Mouse (Mus musculus) forebrain, postnatal 0 days (tissue): ENCODE data around the gene Orc6. TPM values are rescaled to one million over a fixed set of nuclear protein-coding genes. Genes with fewer than 3 reads are reported as not detected.

Experiments
- ATAC-seq: fragments of 200-750 bp; cut with Nextera tagmentation; 2 replicates; pipeline ENCODE4 v1.8.0; 2017; ENCODE audit warnings: mild to moderate bottlenecking, moderate library complexity
- DNase-seq: peaks from one replicate; pipeline ENCODE4 v3.0.0-alpha.2; 2015
- H3K27ac ChIP-seq: fragments of 300-500 bp; sonication (generic); 2 replicates; pipeline ENCODE4 v1.5.1; 2014; ENCODE audit warnings: low read depth, mild to moderate bottlenecking, antibody characterized with exemption, low read length, moderate library complexity, mixed read lengths
- H3K27me3 ChIP-seq: fragments of 300-500 bp; sonication (generic); 2 replicates; pipeline ENCODE4 v1.6.1; 2014; ENCODE audit warnings: mild to moderate bottlenecking, low read length, mixed read lengths; ENCODE audit not compliant: insufficient read depth
- H3K36me3 ChIP-seq: fragments of 300-500 bp; sonication (generic); 2 replicates; pipeline ENCODE4 v1.6.1; 2014; ENCODE audit warnings: mild to moderate bottlenecking, moderate library complexity; ENCODE audit not compliant: insufficient read depth
- H3K4me1 ChIP-seq: fragments of 300-500 bp; sonication (generic); 2 replicates; pipeline ENCODE4 v1.6.1; 2014; ENCODE audit warnings: antibody characterized with exemption; ENCODE audit not compliant: insufficient read depth
- H3K4me2 ChIP-seq: fragments of 300-500 bp; sonication (generic); 2 replicates; pipeline ENCODE4 v1.6.1; 2014; ENCODE audit warnings: low read depth, mild to moderate bottlenecking, moderate library complexity
- H3K4me3 ChIP-seq: fragments of 300-500 bp; sonication (generic); 2 replicates; pipeline ENCODE4 v1.5.1; 2014; ENCODE audit warnings: low read depth, low read length, mixed read lengths
- H3K9ac ChIP-seq: fragments of 300-500 bp; sonication (generic); 2 replicates; pipeline ENCODE4 v1.6.1; 2014; ENCODE audit warnings: mild to moderate bottlenecking
- H3K9me3 ChIP-seq: fragments of 300-500 bp; sonication (generic); 2 replicates; pipeline ENCODE4 v1.6.1; 2016; ENCODE audit warnings: low read length
- CTCF ChIP-seq: sonication (generic); IDR thresholded peaks from 2 replicates; pipeline ENCODE4 v1.5.1; 2016; ENCODE audit warnings: antibody characterized with exemption, control low read depth, low read depth
- WGBS: fragments of 180-500 bp; shearing (Covaris S2); extraction: QIAGEN DNeasy Blood & Tissue Kit; methylation state at CpG from one replicate; pipeline ENCODE4 v1.1.7; 2014; 5-methylcytosine and 5-hydroxymethylcytosine counted together
- polyA plus RNA-seq: library from polyadenylated mRNA; unstranded; fragments of >200 nt; fragmentation: Nextera tagmentation; extraction: Ambion mirVana; gene quantifications from 2 replicates; pipeline ENCODE4 v1.2.1, GENCODE M21; 2015
- total RNA-seq: library from RNA; depleted of rRNA; stranded (reverse); fragments of >200 nt; gene quantifications from 2 replicates; pipeline ENCODE4 v1.2.3, GENCODE M21; 2014

Gene Orc6
- total and polyA plus RNA-seq, 2 experiments from 2014 or later, result 61.8 to 62.1 TPM

DNA sequence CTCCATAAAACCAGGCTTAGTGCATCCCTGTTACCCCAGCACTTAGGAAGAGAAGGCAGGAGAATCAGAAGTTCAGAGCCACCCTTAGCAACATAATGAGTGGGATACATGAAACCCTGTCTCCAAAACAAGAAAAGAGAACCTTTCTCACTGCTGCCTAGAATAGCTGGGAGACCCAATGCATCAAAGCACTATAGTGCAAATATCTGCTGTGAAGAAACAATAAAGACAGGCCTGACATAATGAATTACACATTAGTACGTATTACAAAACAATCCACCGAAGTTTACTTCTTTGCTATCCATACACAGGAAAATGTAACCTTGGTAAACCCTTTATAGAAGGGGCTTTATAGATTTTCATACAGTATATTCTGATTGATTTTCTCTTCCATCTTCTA, 9.1 kb downstream of the Orc6 start:
- WGBS, result 92% methylated on average over 2 of the region's 2 CpGs
- ATAC-seq, result no peak
- no peak overlapping the region for H3K4me2 ChIP-seq
- DNase-seq, result no peak
- TF ChIP-seq CTCF, result no peak
- no peak overlapping the region for H3K9ac ChIP-seq
- no peaks in the 10 kb centered on the region for H3K9me3 ChIP-seq
- H3K36me3 ChIP-seq, result peaks cover 44% of the 10 kb centered on the region
- H3K27ac ChIP-seq, result no peak overlapping the region
- H3K27me3 ChIP-seq, result no peaks in the 10 kb centered on the region
- H3K4me1 ChIP-seq, result no peaks in the 10 kb centered on the region
- H3K4me3 ChIP-seq, result no peak overlapping the region

DNA sequence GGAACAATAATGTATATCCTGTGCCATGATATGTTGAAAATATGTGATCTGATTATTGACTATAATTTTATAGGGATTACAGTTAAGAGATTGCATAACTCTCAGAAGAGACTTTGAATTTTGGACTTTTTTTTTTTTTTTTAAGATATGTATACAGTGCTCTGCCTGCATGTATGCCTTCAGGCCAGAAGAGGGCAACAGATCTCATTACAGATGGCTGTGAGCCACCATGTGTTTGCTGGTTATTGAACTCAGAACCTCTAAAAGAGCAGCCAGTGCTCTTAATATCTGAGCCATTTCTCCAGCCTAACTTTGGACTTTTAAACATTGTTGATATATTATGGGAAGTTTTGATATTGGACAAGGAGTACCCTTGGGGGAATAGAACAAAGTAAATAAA, 12.3 kb downstream of the Orc6 start:
- H3K36me3 ChIP-seq, result peaks cover 25% of the 10 kb centered on the region
- no peak overlapping the region for H3K27ac ChIP-seq
- ATAC-seq (no peak), DNase-seq (peak; percentile 24)
- H3K4me2 ChIP-seq, result no peak overlapping the region
- TF ChIP-seq CTCF, result peak; percentile 65
- H3K9me3 ChIP-seq, result no peaks in the 10 kb centered on the region
- H3K27me3 ChIP-seq, result no peaks in the 10 kb centered on the region
- no peak overlapping the region for H3K4me3 ChIP-seq
- no peaks in the 10 kb centered on the region for H3K4me1 ChIP-seq
- H3K9ac ChIP-seq, result no peak overlapping the region

DNA sequence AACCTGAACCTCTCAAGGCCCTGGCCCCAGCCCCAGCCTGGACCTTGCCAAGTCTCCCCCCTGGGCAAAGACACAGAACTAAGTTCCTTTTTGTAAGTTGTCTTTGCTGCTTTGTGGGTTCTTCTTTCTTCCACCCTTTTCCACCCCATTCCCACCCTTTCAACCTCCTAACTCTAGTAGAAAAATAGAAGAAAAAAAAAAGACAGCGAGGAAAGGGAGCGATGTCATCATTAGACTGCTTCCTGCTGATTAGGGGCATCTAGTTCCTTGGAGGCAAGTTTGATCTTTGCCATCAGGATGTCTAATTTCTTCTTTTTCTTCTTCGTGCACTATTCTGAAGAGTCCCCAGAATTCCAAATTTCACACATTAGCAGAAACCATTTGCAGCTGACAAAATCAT, 13.6 kb downstream of the Orc6 start:
- Histone ChIP-seq H3K4me2 (no peak overlapping the region), H3K9ac (no peak overlapping the region), H3K4me1 (no peaks in the 10 kb centered on the region), H3K27ac (no peak overlapping the region), H3K4me3 (no peak overlapping the region), H3K9me3 (0 out of 2 replicates have a peak, but pooled peaks cover 3% of the 10 kb centered on the region), H3K27me3 (no peaks in the 10 kb centered on the region), H3K36me3 (peaks cover 14% of the 10 kb centered on the region)
- WGBS, result 88% methylated on average over 3 of the region's 3 CpGs
- ATAC-seq, result no peak
- DNase-seq, result no peak
- no peak for TF ChIP-seq CTCF

DNA sequence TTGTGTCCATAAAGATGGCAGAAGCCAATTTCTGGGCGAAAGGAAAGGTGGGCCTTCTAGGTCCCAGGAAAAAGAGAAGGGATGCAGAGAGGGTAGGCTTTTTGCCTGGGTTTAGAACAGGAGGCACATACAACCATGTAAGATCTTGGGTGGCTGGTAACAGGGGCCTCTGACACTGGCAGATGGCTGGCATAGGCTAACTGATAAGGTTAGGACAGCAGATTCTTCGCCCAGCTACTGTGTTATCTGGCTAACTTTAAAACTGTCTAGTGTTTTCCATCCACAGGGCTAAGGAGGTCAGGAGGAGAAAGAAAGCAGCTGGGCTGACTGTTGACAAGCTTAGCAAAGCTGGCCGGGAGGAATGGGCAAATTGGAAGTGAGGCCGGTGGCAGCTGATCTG, 19.1 kb downstream of the Orc6 start:
- Histone ChIP-seq H3K4me3 (no peak overlapping the region), H3K4me1 (no peaks in the 10 kb centered on the region), H3K9ac (no peak overlapping the region), H3K4me2 (no peak overlapping the region), H3K36me3 (no peaks in the 10 kb centered on the region), H3K27ac (no peak overlapping the region), H3K9me3 (0 out of 2 replicates have a peak, but pooled peaks cover 6% of the 10 kb centered on the region), H3K27me3 (no peaks in the 10 kb centered on the region)
- ATAC-seq (no peak), DNase-seq (no peak)
- TF ChIP-seq CTCF, result no peak
- WGBS, result 96% methylated on average over 4 of the region's 4 CpGs

DNA sequence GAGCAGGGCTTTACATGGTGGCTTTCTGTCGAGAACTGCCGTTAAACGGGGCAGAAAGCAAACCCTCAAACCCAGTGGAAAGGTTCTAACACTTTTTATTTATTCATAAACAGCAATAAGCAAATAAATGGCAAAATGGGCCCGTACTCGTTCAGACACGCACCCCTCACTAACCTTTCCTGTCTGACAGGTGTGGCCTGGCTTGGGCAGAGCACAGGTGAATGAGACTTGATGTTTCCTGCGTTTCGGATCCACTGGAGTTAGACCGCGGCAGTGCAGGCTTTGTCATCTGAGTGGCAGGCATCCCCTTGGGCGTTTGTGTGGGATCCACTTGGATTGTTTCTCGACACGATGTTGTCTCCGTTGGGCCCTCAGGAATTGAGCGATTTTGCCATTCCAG, 22.5 kb downstream of the Orc6 start:
- ATAC-seq (no peak), DNase-seq (no peak)
- H3K4me3 ChIP-seq, result no peak overlapping the region
- H3K9me3 ChIP-seq, result 0 out of 2 replicates have a peak, but pooled peaks cover 6% of the 10 kb centered on the region
- TF ChIP-seq CTCF, result no peak
- no peaks in the 10 kb centered on the region for H3K4me1 ChIP-seq
- H3K9ac ChIP-seq, result no peak overlapping the region
- H3K27me3 ChIP-seq, result no peaks in the 10 kb centered on the region
- 90% methylated on average over 15 of the region's 15 CpGs for WGBS
- no peaks in the 10 kb centered on the region for H3K36me3 ChIP-seq
- no peak overlapping the region for H3K27ac ChIP-seq
- no peak overlapping the region for H3K4me2 ChIP-seq

DNA sequence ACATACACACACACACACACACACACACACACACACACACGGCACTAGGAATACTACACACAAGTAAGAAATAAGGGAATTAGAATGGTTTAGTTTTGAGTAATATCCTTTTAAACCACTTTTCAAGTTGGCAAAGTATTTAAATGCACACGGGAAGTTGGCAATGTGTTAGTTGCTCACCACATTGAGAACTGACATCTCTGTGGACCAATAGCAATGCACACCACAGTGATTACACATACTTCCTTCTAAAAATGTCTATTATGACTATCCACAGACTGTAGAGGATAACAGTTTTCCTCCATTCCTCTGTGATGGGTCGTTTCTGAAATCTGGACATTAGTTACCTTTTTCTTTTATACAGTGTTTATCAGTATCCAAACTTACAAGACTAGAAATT, 23.7 kb downstream of the Orc6 start:
- Histone ChIP-seq H3K9me3 (0 out of 2 replicates have a peak, but pooled peaks cover 3% of the 10 kb centered on the region), H3K4me2 (no peak overlapping the region), H3K9ac (no peak overlapping the region), H3K4me3 (no peak overlapping the region), H3K4me1 (no peaks in the 10 kb centered on the region), H3K36me3 (no peaks in the 10 kb centered on the region), H3K27ac (no peak overlapping the region), H3K27me3 (no peaks in the 10 kb centered on the region)
- 78% methylated on average over 3 of the region's 3 CpGs for WGBS
- ATAC-seq, result no peak
- DNase-seq, result no peak
- TF ChIP-seq CTCF, result no peak

DNA sequence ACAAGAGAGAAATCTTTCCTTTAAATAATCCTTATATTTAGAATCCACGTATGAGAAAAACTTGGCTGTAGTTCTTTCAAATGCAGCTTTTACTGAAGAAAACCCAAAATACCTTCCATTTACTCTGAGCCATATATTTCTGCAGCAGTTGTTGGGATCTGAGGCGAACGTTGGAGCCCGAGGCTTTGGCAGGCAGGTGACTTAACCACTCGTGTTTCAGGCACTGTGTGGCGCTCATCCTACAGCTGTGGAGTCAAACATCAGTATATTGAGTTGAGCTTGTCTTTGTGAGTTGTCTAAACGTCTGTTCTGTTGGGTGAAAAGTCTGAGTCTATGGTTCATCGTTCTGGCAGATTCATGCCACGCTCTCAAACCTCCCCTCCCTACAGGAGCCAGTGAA, 27.6 kb downstream of the Orc6 start:
- Histone ChIP-seq H3K4me2 (no peak overlapping the region), H3K9me3 (no peaks in the 10 kb centered on the region), H3K36me3 (no peaks in the 10 kb centered on the region), H3K4me3 (no peak overlapping the region), H3K27ac (no peak overlapping the region), H3K27me3 (no peaks in the 10 kb centered on the region), H3K4me1 (no peaks in the 10 kb centered on the region), H3K9ac (no peak overlapping the region)
- DNase-seq, result no peak
- 83% methylated on average over 9 of the region's 9 CpGs for WGBS
- TF ChIP-seq CTCF, result no peak
- no peak for ATAC-seq

DNA sequence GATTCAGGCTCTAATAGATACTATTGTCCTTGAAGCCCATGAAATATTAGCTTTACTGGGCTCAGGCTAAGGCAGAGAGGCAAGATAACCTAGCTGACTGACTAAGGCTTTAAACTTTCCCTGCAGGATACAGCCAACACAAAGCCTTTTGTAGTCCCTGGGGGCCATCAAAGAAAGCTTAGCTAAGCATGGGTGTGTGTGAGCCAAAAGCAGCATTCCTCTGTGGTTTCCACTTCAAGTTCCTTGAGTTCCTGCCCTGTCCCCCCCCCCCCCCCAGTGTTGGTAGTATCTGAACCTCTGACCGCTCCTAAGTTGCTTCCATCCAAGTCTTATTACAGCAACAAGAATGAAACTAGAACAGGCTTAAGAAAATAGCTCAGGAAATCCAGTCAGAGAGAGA, 30.1 kb downstream of the Orc6 start:
- no peaks in the 10 kb centered on the region for H3K27me3 ChIP-seq
- H3K4me1 ChIP-seq, result no peaks in the 10 kb centered on the region
- DNase-seq (no peak), ATAC-seq (no peak)
- H3K27ac ChIP-seq, result no peak overlapping the region
- no peak overlapping the region for H3K9ac ChIP-seq
- no peaks in the 10 kb centered on the region for H3K9me3 ChIP-seq
- no peaks in the 10 kb centered on the region for H3K36me3 ChIP-seq
- WGBS, result 82% methylated on average over 1 of the region's 1 CpGs
- no peak overlapping the region for H3K4me3 ChIP-seq
- TF ChIP-seq CTCF, result no peak
- no peak overlapping the region for H3K4me2 ChIP-seq
